Mouse (Mus musculus) embryonic fibroblast, embryonic 13.5 days (primary cell): ENCODE data around the gene Ctnnal1. TPM values are rescaled to one million over a fixed set of nuclear protein-coding genes. Genes with fewer than 3 reads are reported as not detected.
A peak's percentile ranks its signal among the peaks of the same experiment; 100 is the strongest.

Experiments used
- H3K27ac ChIP-seq: 2 replicates; pipeline ENCODE4 v1.5.1; 2012; ENCODE audit warnings: low read length, control low read depth, inconsistent platforms; ENCODE audit not compliant: insufficient read depth
- H3K4me1 ChIP-seq: 2 replicates; pipeline ENCODE4 v1.6.1; 2011; ENCODE audit warnings: low read length; ENCODE audit not compliant: control insufficient read depth, insufficient read depth
- H3K4me3 ChIP-seq: 2 replicates; pipeline ENCODE4 v1.5.1; 2011; ENCODE audit warnings: mild to moderate bottlenecking, control low read depth, low read length; ENCODE audit not compliant: insufficient read depth
- CTCF ChIP-seq: IDR thresholded peaks from 2 replicates; pipeline ENCODE4 v1.5.1; 2011; ENCODE audit warnings: mild to moderate bottlenecking, control low read depth, low read length, moderate library complexity, borderline replicate concordance; ENCODE audit not compliant: insufficient read depth
- POLR2A ChIP-seq: IDR thresholded peaks from 2 replicates; pipeline ENCODE4 v1.6.1; 2011; ENCODE audit warnings: low read depth, mild to moderate bottlenecking, control low read depth, low read length, moderate library complexity
- polyA plus RNA-seq: library from polyadenylated mRNA; stranded (reverse); fragments of >200 nt; gene quantifications from 2 replicates; pipeline ENCODE4 v1.2.4, GENCODE M21; 2011; ENCODE audit warnings: low read depth; ENCODE audit not compliant: missing spikeins, insufficient read length

Ctnnal1 gene
- polyA plus RNA-seq, 1 experiment = 10.4 TPM

GRCm38 (mm10) chr4:56820017-56820550, 44.9 kb downstream of the Ctnnal1 start:
- TF ChIP-seq CTCF = no peak
- Histone ChIP-seq H3K27ac (no peak overlapping the region), H3K4me3 (no peak overlapping the region), H3K4me1 (no peaks in the 10 kb centered on the region)

- H3K4me1 ChIP-seq = no peaks in the 10 kb centered on the region
- no peak overlapping the region for H3K27ac ChIP-seq
- H3K4me3 ChIP-seq = no peak overlapping the region
- TF ChIP-seq CTCF (no peak), POLR2A (no peak)
Observed at GRCm38 (mm10) chr4:56815131-56815530, 49.9 kb downstream of the Ctnnal1 start.

- Histone ChIP-seq H3K27ac (no peak overlapping the region), H3K4me3 (no peak overlapping the region), H3K4me1 (no peaks in the 10 kb centered on the region)
- no peak for TF ChIP-seq POLR2A
- TF ChIP-seq CTCF = no peak
Observed at GRCm38 (mm10) chr4:56812096-56812495, 52.9 kb downstream of the Ctnnal1 start.

- no peak for TF ChIP-seq POLR2A
- no peak for TF ChIP-seq CTCF
- H3K27ac ChIP-seq = no peak overlapping the region
- H3K4me1 ChIP-seq = no peaks in the 10 kb centered on the region
- H3K4me3 ChIP-seq = no peak overlapping the region
Observed at GRCm38 (mm10) chr4:56811642-56812041, 53.3 kb downstream of the Ctnnal1 start.

- Histone ChIP-seq H3K4me3 (no peak overlapping the region), H3K27ac (no peak overlapping the region), H3K4me1 (no peaks in the 10 kb centered on the region)
- TF ChIP-seq CTCF (no peak), POLR2A (0 out of 2 replicates have a peak, but pooled peaks have one; percentile 24)
Observed at GRCm38 (mm10) chr4:56809050-56809449, 55.9 kb downstream of the Ctnnal1 start.

GRCm38 (mm10) chr4:56802669-56803150, 62.3 kb downstream of the Ctnnal1 start:
- TF ChIP-seq CTCF (no peak), POLR2A (no peak)
- Histone ChIP-seq H3K27ac (peak overlapping the region; percentile 6; the same call in 1 of the 2 replicates), H3K4me1 (peaks cover 3% of the 10 kb centered on the region), H3K4me3 (peak overlapping the region; percentile 80)

GRCm38 (mm10) chr4:56801907-56802668, 62.9 kb downstream of the Ctnnal1 start, which contains the start of the genes Elp1 and Fam206a:
TSS of gene Elp1 (minus strand) at chr4:56802331.
TSS of gene Fam206a (plus strand) at chr4:56802345.
- Histone ChIP-seq H3K4me1 (peaks cover 3% of the 10 kb centered on the region), H3K27ac (peak within 1 kb of the TSS; percentile 68; the same call in 1 of the 2 replicates), H3K4me3 (peak within 1 kb of the TSS; percentile 80)
- TF ChIP-seq CTCF (no peak), POLR2A (peak; percentile 79)

- no peaks in the 10 kb centered on the region for H3K4me1 ChIP-seq
- no peak overlapping the region for H3K4me3 ChIP-seq
- H3K27ac ChIP-seq = no peak overlapping the region
- no peak for TF ChIP-seq POLR2A
- peak; percentile 18; the same call in 1 of the 2 replicates for TF ChIP-seq CTCF
Observed at GRCm38 (mm10) chr4:56791373-56791772, 73.6 kb downstream of the Ctnnal1 start.

- TF ChIP-seq POLR2A = no peak
- TF ChIP-seq CTCF = no peak
- H3K27ac ChIP-seq = no peak overlapping the region
- H3K4me3 ChIP-seq = no peak overlapping the region
Observed at GRCm38 (mm10) chr4:56771065-56771464, 93.9 kb downstream of the Ctnnal1 start.

GRCm38 (mm10) chr4:56768913-56769312, 96.1 kb downstream of the Ctnnal1 start:
- TF ChIP-seq POLR2A (no peak), CTCF (no peak)
- no peak overlapping the region for H3K4me3 ChIP-seq
- no peaks in the 10 kb centered on the region for H3K4me1 ChIP-seq
- H3K27ac ChIP-seq = no peak overlapping the region

More at GRCm38 (mm10) chr4:56771065-56771464, 93.9 kb downstream of the Ctnnal1 start:
- H3K4me1 ChIP-seq = no peaks in the 10 kb centered on the region
